Mouse (Mus musculus): ENCODE results near the gene Pigyl. TPM values are rescaled to one million over a fixed set of nuclear protein-coding genes. Genes with fewer than 3 reads are reported as not detected.
A peak's percentile ranks its signal among the peaks of the same experiment; 100 is the strongest.

Gene Pigyl
- polyA plus RNA-seq (2016; fragmentation: Nextera tagmentation; extraction: Ambion mirVana) = 64.7 and 66.7 TPM in 2 replicates

- ATAC-seq (ENCODE audit: insufficient number of reproducible peaks, insufficient read depth, low FRiP score, low TSS enrichment, low read depth) = peak; percentile 97
- Histone ChIP-seq H3K9me3 (no peaks in the 10 kb centered on the region), H3K4me2 (peak within 1 kb of the TSS; percentile 72), H3K36me3 (peaks cover 11% of the 10 kb centered on the region; the same call in 1 of the 2 replicates), H3K4me3 (replicated peaks) (peak within 1 kb of the TSS; percentile 68), H3K27me3 (peaks cover 7% of the 10 kb centered on the region), H3K9ac (replicated peaks) (peak within 1 kb of the TSS; percentile 84), H3K27ac (peak within 1 kb of the TSS; percentile 89), H3K4me1 (replicated peaks) (peaks cover 13% of the 10 kb centered on the region)
- WGBS = 1% methylated on average over 65 of the region's 65 CpGs
Observed at GRCm38 (mm10) chr9:22156497-22157245, at the start of gene Pigyl. TSS of gene Pigyl (plus strand) at chr9:22156846.

DNA sequence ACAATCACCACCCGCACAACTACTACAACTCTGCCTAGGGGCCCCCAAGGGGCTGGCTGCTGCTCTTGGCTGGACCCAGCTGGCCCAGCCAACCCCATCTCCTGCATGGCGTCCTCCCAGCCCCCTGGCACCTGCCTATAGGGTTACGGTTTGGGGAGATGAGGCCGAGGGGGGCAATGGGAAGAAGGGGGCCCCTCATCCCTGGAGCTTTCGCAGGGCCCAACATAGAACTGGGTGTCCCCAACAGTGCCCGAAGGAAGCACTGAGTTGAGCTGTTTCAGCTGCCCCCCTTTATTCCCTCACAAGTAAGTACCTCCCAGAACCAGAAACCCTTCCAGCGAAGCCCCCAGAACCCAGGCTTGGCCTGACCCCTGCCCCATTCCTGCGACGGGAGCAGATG is 48.5 kb upstream of the Pigyl start:
- ATAC-seq (ENCODE audit: insufficient number of reproducible peaks, insufficient read depth, low FRiP score, low TSS enrichment, low read depth) = no peak
- Histone ChIP-seq H3K36me3 (peaks cover 41% of the 10 kb centered on the region), H3K27ac (no peak overlapping the region), H3K4me2 (no peak overlapping the region), H3K27me3 (no peaks in the 10 kb centered on the region), H3K4me3 (replicated peaks) (no peak overlapping the region), H3K4me1 (replicated peaks) (no peaks in the 10 kb centered on the region), H3K9ac (replicated peaks) (no peak overlapping the region), H3K9me3 (no peaks in the 10 kb centered on the region)
- 88% methylated on average over 9 of the region's 9 CpGs for WGBS

- peak overlapping the region; percentile 85 for H3K4me3 ChIP-seq (replicated peaks)
- H3K9ac ChIP-seq (replicated peaks) = peak overlapping the region; percentile 87
- WGBS = 93% methylated on average over 4 of the region's 4 CpGs
- peak overlapping the region; percentile 66 for H3K4me2 ChIP-seq
- peaks cover 33% of the 10 kb centered on the region for H3K36me3 ChIP-seq
- peaks cover 14% of the 10 kb centered on the region for H3K4me1 ChIP-seq (replicated peaks)
- no peak overlapping the region for H3K27ac ChIP-seq
- peaks cover 8% of the 10 kb centered on the region; the same call in 1 of the 2 replicates for H3K27me3 ChIP-seq
- 0 out of 2 replicates have a peak, but pooled peaks cover 4% of the 10 kb centered on the region for H3K9me3 ChIP-seq
- ATAC-seq (ENCODE audit: insufficient number of reproducible peaks, insufficient read depth, low FRiP score, low TSS enrichment, low read depth) = no peak
Observed at GRCm38 (mm10) chr9:22115635-22116034, 41.0 kb upstream of the Pigyl start.

DNA sequence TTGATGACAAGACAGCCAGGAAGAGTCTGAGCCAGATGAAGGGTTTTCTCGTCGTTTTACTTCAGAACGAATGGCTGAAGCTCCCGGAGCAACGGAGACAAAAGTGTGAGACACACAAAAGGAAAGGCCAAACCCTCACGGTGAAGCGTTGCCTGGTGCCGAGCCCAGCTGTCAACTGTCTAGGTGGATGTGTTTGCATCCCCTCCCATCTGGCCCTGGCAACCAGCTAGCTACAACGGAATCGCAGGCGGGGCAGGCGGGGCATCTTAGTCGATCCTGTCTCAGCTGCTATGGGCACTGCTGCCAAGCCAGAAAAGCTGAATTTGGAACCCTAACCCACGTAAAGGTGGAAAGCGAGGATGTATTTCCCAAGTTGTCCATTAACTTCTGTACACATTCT is 40.6 kb upstream of the Pigyl start:
- H3K9ac ChIP-seq (replicated peaks) = peak overlapping the region; percentile 87
- H3K4me1 ChIP-seq (replicated peaks) = peaks cover 14% of the 10 kb centered on the region
- WGBS = 43% methylated on average over 15 of the region's 15 CpGs
- H3K27ac ChIP-seq = no peak overlapping the region
- peak overlapping the region; percentile 66 for H3K4me2 ChIP-seq
- peak overlapping the region; percentile 85 for H3K4me3 ChIP-seq (replicated peaks)
- H3K9me3 ChIP-seq = 0 out of 2 replicates have a peak, but pooled peaks cover 4% of the 10 kb centered on the region
- peaks cover 8% of the 10 kb centered on the region; the same call in 1 of the 2 replicates for H3K27me3 ChIP-seq
- H3K36me3 ChIP-seq = peaks cover 29% of the 10 kb centered on the region
- ATAC-seq (ENCODE audit: insufficient number of reproducible peaks, insufficient read depth, low FRiP score, low TSS enrichment, low read depth) = no peak

GRCm38 (mm10) chr9:22116740-22117426 is 39.8 kb upstream of the Pigyl start, which contains the start of gene Elof1:
TSS of gene Elof1 (minus strand) at chr9:22117172.
- Histone ChIP-seq H3K36me3 (peaks cover 21% of the 10 kb centered on the region), H3K4me1 (replicated peaks) (peaks cover 14% of the 10 kb centered on the region), H3K27me3 (peaks cover 8% of the 10 kb centered on the region; the same call in 1 of the 2 replicates), H3K4me2 (peak within 1 kb of the TSS; percentile 66), H3K27ac (peak within 1 kb of the TSS; percentile 75), H3K9ac (replicated peaks) (peak within 1 kb of the TSS; percentile 87), H3K9me3 (0 out of 2 replicates have a peak, but pooled peaks cover 4% of the 10 kb centered on the region), H3K4me3 (replicated peaks) (peak within 1 kb of the TSS; percentile 85)
- peak; percentile 92 for ATAC-seq (ENCODE audit: insufficient number of reproducible peaks, insufficient read depth, low FRiP score, low TSS enrichment, low read depth)
- WGBS = 1% methylated on average over 52 of the region's 52 CpGs

- 43% methylated on average over 10 of the region's 10 CpGs for WGBS
- Histone ChIP-seq H3K9ac (replicated peaks) (no peak overlapping the region), H3K9me3 (0 out of 2 replicates have a peak, but pooled peaks cover 4% of the 10 kb centered on the region), H3K4me3 (replicated peaks) (peak overlapping the region; percentile 85), H3K4me1 (replicated peaks) (peaks cover 14% of the 10 kb centered on the region), H3K36me3 (peaks cover 11% of the 10 kb centered on the region), H3K4me2 (peak overlapping the region; percentile 66), H3K27me3 (peaks cover 14% of the 10 kb centered on the region; the same call in 1 of the 2 replicates), H3K27ac (no peak overlapping the region)
- ATAC-seq (ENCODE audit: insufficient number of reproducible peaks, insufficient read depth, low FRiP score, low TSS enrichment, low read depth) = no peak
Observed at GRCm38 (mm10) chr9:22117754-22118456, 38.7 kb upstream of the Pigyl start.

DNA sequence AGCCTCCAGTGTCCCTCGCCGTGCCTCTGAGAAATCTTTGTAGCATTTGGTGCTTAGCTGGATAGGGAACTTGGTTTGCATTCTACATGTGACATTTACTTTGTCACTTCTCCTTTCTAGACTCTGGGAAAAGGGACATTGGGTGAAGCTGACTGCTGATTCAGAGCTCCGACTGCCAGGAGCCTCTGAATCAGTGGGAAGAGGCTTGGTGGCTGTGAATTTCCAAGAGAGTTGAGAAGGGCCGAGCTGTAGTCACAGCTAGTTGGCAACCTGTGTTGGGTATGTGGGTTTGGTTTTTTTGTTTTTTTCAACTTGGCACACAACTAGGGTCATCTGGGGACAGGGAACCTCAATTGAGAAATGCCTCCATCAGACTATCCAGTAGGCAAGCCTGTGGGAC is 37.1 kb upstream of the Pigyl start:
- H3K4me1 ChIP-seq (replicated peaks) = peaks cover 14% of the 10 kb centered on the region
- H3K36me3 ChIP-seq = no peaks in the 10 kb centered on the region
- ATAC-seq (ENCODE audit: insufficient number of reproducible peaks, insufficient read depth, low FRiP score, low TSS enrichment, low read depth) = no peak
- peaks cover 14% of the 10 kb centered on the region; the same call in 1 of the 2 replicates for H3K27me3 ChIP-seq
- no peak overlapping the region for H3K9ac ChIP-seq (replicated peaks)
- no peak overlapping the region for H3K4me3 ChIP-seq (replicated peaks)
- H3K27ac ChIP-seq = no peak overlapping the region
- H3K4me2 ChIP-seq = no peak overlapping the region
- 89% methylated on average over 4 of the region's 4 CpGs for WGBS
- H3K9me3 ChIP-seq = 0 out of 2 replicates have a peak, but pooled peaks cover 4% of the 10 kb centered on the region

DNA sequence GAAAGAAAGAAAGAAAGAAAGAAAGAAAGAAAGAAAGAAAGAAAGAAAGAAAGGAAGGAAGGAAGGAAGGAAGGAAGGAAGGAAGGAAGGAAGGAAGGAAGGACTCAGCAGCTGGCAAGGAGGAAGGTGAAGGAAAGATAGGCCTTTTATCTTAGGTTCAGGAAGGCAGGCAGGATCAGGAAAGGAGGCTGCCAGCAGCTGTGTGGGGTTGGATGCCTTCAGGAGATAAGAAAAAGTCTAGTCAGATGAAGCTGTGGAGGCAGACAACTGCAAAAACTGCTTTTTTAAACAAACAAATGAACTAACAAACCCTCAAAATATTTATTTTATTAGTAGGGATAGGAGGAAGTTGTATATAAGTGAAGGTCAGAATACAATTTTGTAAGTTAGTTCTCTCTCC is 35.1 kb upstream of the Pigyl start:
- Histone ChIP-seq H3K4me2 (no peak overlapping the region), H3K9ac (replicated peaks) (no peak overlapping the region), H3K27ac (no peak overlapping the region), H3K4me3 (replicated peaks) (no peak overlapping the region), H3K36me3 (no peaks in the 10 kb centered on the region), H3K27me3 (peaks cover 14% of the 10 kb centered on the region; the same call in 1 of the 2 replicates), H3K4me1 (replicated peaks) (peaks cover 6% of the 10 kb centered on the region; the same call in 1 of the 2 replicates), H3K9me3 (0 out of 2 replicates have a peak, but pooled peaks cover 4% of the 10 kb centered on the region)
- ATAC-seq (ENCODE audit: insufficient number of reproducible peaks, insufficient read depth, low FRiP score, low TSS enrichment, low read depth) = no peak

DNA sequence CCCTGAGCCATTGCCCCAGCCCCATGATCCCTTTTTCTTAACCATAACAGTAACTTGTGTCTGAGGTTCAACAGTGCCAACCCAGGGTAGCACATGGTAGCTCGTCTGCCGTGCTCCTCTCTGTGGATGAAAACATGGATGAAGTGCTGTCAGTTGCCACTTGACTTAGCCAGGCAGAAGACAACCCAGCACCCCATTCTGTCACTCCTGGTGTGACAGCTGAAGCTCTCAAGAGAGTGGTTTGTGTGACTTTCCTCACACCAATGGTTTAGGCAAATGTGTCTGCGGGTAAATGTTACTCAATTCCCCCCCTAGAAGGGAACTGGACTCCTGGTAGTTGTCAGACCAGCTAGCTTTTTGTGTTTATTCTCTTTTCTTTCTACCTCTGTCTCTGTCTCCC is 34.6 kb upstream of the Pigyl start:
- H3K4me1 ChIP-seq (replicated peaks) = peaks cover 6% of the 10 kb centered on the region; the same call in 1 of the 2 replicates
- no peaks in the 10 kb centered on the region for H3K36me3 ChIP-seq
- no peak overlapping the region for H3K4me3 ChIP-seq (replicated peaks)
- WGBS = 83% methylated on average over 3 of the region's 3 CpGs
- H3K27ac ChIP-seq = no peak overlapping the region
- 0 out of 2 replicates have a peak, but pooled peaks cover 4% of the 10 kb centered on the region for H3K9me3 ChIP-seq
- ATAC-seq (ENCODE audit: insufficient number of reproducible peaks, insufficient read depth, low FRiP score, low TSS enrichment, low read depth) = no peak
- no peak overlapping the region for H3K9ac ChIP-seq (replicated peaks)
- H3K4me2 ChIP-seq = no peak overlapping the region
- H3K27me3 ChIP-seq = peaks cover 14% of the 10 kb centered on the region; the same call in 1 of the 2 replicates

DNA sequence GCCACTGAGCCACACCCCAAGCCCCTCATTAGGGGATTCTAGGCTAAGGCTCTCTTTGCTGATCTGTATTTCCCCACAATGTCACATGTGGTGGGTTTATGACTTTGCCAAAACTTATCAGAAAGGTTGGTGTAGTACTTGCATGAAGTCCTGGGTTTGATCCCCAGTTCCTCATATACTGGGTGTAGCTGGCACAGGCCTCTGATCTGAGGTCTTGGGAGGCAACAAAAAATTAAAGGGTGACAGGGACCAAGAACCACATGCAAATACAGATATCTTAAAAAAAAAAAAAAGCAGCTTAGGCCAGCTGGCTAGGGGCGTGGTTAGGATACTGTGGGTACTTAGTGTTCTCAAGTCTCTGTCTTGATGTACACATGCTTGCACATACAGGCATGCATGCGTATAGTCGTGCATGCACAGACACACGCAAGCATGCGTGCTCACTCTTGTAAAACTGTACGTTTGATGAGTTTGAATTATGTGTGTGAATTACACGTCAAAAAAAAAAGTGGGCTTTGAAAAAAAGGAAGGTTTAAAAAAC is 33.5 kb upstream of the Pigyl start:
- 83% methylated on average over 7 of the region's 7 CpGs for WGBS
- Histone ChIP-seq H3K4me2 (no peak overlapping the region), H3K9me3 (0 out of 2 replicates have a peak, but pooled peaks cover 4% of the 10 kb centered on the region), H3K27me3 (peaks cover 14% of the 10 kb centered on the region; the same call in 1 of the 2 replicates), H3K4me1 (replicated peaks) (no peaks in the 10 kb centered on the region), H3K27ac (no peak overlapping the region), H3K4me3 (replicated peaks) (no peak overlapping the region), H3K9ac (replicated peaks) (no peak overlapping the region), H3K36me3 (no peaks in the 10 kb centered on the region)
- ATAC-seq (ENCODE audit: insufficient number of reproducible peaks, insufficient read depth, low FRiP score, low TSS enrichment, low read depth) = no peak

Data from limb, embryonic 12.5 days (tissue).